Comparison of ENCODE assay signal across 7 mouse cellular contexts in the genomic region with DNA sequence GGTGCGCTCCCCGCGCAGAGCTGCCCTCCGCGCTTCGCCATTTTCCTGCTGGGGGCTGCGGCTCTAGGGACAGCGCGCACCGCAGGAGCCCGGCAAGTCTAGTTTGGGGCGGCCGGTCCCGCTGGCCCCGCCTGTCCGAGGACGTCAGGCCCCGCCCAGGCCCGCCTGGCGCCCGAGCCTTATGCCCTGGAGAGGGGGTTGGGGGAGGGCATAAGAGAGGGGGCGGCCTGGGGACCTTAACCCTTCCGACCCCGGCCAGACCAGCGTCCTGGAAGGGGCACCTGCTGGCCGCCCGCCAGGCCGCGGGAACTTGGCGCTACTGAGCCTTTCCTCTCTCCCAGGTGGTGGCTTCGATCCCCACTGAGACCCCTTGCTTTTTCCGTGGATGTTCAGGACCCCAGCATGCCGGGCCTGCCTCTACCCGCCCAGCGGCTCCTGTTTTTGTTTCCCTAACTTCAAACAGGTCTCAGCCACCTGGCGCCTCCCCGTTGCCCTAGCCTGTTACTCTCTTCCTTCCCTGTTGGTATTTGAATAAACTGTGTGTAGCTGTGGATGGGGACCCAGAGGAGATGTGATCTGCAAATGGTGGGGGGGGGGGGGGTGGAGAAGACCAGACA. TPM values are rescaled to one million over a fixed set of nuclear protein-coding genes. Genes with fewer than 3 reads are reported as not detected.
DNase-seq lines count a peak whose midpoint lies in the region; ATAC-seq and TF ChIP-seq lines count a peak whose summit lies in the region.

A gene (minus strand): TSS at position 98 of the 617 bp plus-strand sequence.

- H3K9ac ChIP-seq in hindbrain, embryonic 15.5 days: peak within 1 kb of the TSS; percentile 37
- peak within 1 kb of the TSS; percentile 81 for H3K9ac ChIP-seq in liver, adult 2 months (ENCODE audit: low read depth, low read length)
- peak within 1 kb of the TSS; percentile 59 for H3K9ac ChIP-seq in midbrain, postnatal 0 days (replicated peaks; ENCODE audit: low read length, poor library complexity, severe bottlenecking)

- H3K27ac ChIP-seq in hindbrain, embryonic 15.5 days (replicated peaks): no peak within 1 kb of the TSS
- H3K27ac ChIP-seq in liver, adult 2 months (replicated peaks; ENCODE audit: insufficient read depth, low read depth, low read length): no peak within 1 kb of the TSS
- no peak within 1 kb of the TSS for H3K27ac ChIP-seq in midbrain, postnatal 0 days (ENCODE audit: low read depth, low read length)

- no peak for DNase-seq in Patski (ENCODE audit: low read depth, low spot score)
- peak; percentile 39 for DNase-seq in cerebellum, adult 11-12 months
- peak; percentile 54 to 59 for DNase-seq in gastrocnemius, adult 8-10 months (ENCODE audit: low spot score in 2 of 2)
- DNase-seq in liver, adult 2 months (ENCODE audit: extremely low read depth, low read depth, low spot score): no peak
- peak; percentile 38 for DNase-seq in midbrain, postnatal 0 days (ENCODE audit: low spot score)
- no peak for DNase-seq in layer of hippocampus, adult 8-10 months (ENCODE audit: low spot score in 2 of 2)

- POLR2A ChIA-PET in Patski (lab: Charles Lee): interaction anchor here (1.1 to 4.1 kb wide), 5 partner anchors 8 to 53 kb away, joined by 4 to 14 read pairs (median 7); no protein-coding TSS in a partner anchor

- no peaks in the 10 kb centered on the region for H3K36me3 ChIP-seq in hindbrain, embryonic 15.5 days
- no peaks in the 10 kb centered on the region for H3K36me3 ChIP-seq in liver, adult 2 months (ENCODE audit: control insufficient read depth, insufficient read depth, low read length)
- no peaks in the 10 kb centered on the region for H3K36me3 ChIP-seq in midbrain, postnatal 0 days (ENCODE audit: insufficient read depth, low read length)

- CTCF ChIA-PET in Patski (lab: Charles Lee): interaction anchor here (0.8 to 1.5 kb wide), 3 partner anchors 10 to 29 kb away, joined by 3 to 4 read pairs (median 3); no protein-coding TSS in a partner anchor

- peak within 1 kb of the TSS; percentile 45 for H3K4me3 ChIP-seq in hindbrain, embryonic 15.5 days
- peak within 1 kb of the TSS; percentile 61 for H3K4me3 ChIP-seq in liver, adult 2 months (ENCODE audit: insufficient read depth, low read depth, low read length)
- peak within 1 kb of the TSS; percentile 59 for H3K4me3 ChIP-seq in midbrain, postnatal 0 days (ENCODE audit: low read depth, low read length)

- peak; percentile 66 for ATAC-seq in Patski
- peak; percentile 42 for ATAC-seq in hindbrain, embryonic 15.5 days (ENCODE audit: low FRiP score, low read depth)
- ATAC-seq in midbrain, postnatal 0 days (ENCODE audit: low FRiP score): peak; percentile 45; the same call in 1 of the 2 replicates

- H3K4me1 ChIP-seq in hindbrain, embryonic 15.5 days (replicated peaks): peaks cover 37% of the 10 kb centered on the region
- H3K4me1 ChIP-seq in liver, adult 2 months (ENCODE audit: control insufficient read depth, insufficient read depth, low read length): 0 out of 2 replicates have a peak, but pooled peaks cover 8% of the 10 kb centered on the region
- H3K4me1 ChIP-seq in midbrain, postnatal 0 days (ENCODE audit: insufficient read depth, low read length): no peaks in the 10 kb centered on the region

- no peaks in the 10 kb centered on the region for H3K9me3 ChIP-seq in hindbrain, embryonic 15.5 days
- H3K9me3 ChIP-seq in midbrain, postnatal 0 days (ENCODE audit: low read length): no peaks in the 10 kb centered on the region

- H3K79me2 ChIP-seq in liver, adult 2 months (ENCODE audit: control insufficient read depth, insufficient read depth, low read length): no peaks in the 10 kb centered on the region

- no peak for TF ChIP-seq CTCF in Patski (IDR thresholded peaks at IDR 0.05)
- no peak for TF ChIP-seq CTCF in liver, adult 2 months (IDR thresholded peaks at IDR 0.05; ENCODE audit: low read depth, low read length)
- no peak for TF ChIP-seq CTCF in midbrain, postnatal 0 days (IDR thresholded peaks at IDR 0.05)

- no peaks in the 10 kb centered on the region for H3K27me3 ChIP-seq in Patski
- peaks cover 24% of the 10 kb centered on the region for H3K27me3 ChIP-seq in hindbrain, embryonic 15.5 days
- peaks cover 3% of the 10 kb centered on the region; the same call in 1 of the 2 replicates for H3K27me3 ChIP-seq in liver, adult 2 months (ENCODE audit: control insufficient read depth, insufficient read depth, low read length)
- peaks cover 23% of the 10 kb centered on the region; the same call in 1 of the 2 replicates for H3K27me3 ChIP-seq in midbrain, postnatal 0 days (ENCODE audit: insufficient read depth, low read length)

- no peak for TF ChIP-seq POLR2A in liver, adult 2 months (IDR thresholded peaks at IDR 0.05; ENCODE audit: extremely low read depth, insufficient read depth, low read length)

- WGBS in hindbrain, embryonic 15.5 days: under 1% methylated on average over 35 of the region's 37 CpGs
- WGBS in liver, adult 2 months: 4% methylated on average over 35 of the region's 37 CpGs
- WGBS in midbrain, postnatal 0 days: 2% methylated on average over 34 of the region's 37 CpGs

- in situ Hi-C loops in Patski (cut with MboI; ENCODE audit: low pct_unique_long_range_greater_than_20kb): no loop called here

- H3K4me2 ChIP-seq in hindbrain, embryonic 15.5 days: peak within 1 kb of the TSS; percentile 92
- peak within 1 kb of the TSS; percentile 99 for H3K4me2 ChIP-seq in midbrain, postnatal 0 days (ENCODE audit: low read depth, low read length, poor library complexity, severe bottlenecking)

RNA-seq across cellular contexts. Expression of the gene that starts here (rescaled TPM):
- 221 TPM for polyA plus RNA-seq in Patski (2021)
- total RNA-seq in gastrocnemius, adult 8-10 months (2022): 10 to 100 TPM; 10.8 to 16.5 (median 13.8) TPM
- polyA plus RNA-seq in hindbrain, embryonic 15.5 days (2015; fragmentation: Nextera tagmentation; extraction: Ambion mirVana): 2.5 and 3.5 TPM in 2 replicates
- total RNA-seq in liver, adult 2 months (2014; rRNA removed): 0.65 and 0.74 TPM in 2 replicates
- 1.6 and 4.0 TPM in 2 replicates for polyA plus RNA-seq in liver, adult 2 months (2012; rRNA removed)
- total RNA-seq in midbrain, postnatal 0 days (2014; rRNA removed): 5.9 and 8.9 TPM in 2 replicates
- 1.8 and 1.9 TPM in 2 replicates for polyA plus RNA-seq in midbrain, postnatal 0 days (2015; fragmentation: Nextera tagmentation; extraction: Ambion mirVana)
- 10 to 100 TPM in 2 of 4 experiments, 1 to 10 TPM in 2; 7.6 to 11.7 (median 10.2) TPM for total RNA-seq in layer of hippocampus, adult 8-10 months (2022)

Comparison
In these comparisons a context has a peak if more than half of its experiments do, and no peak if none do; other contexts are left out.
1. RNA of the gene that starts here (polyA plus RNA-seq): 221 TPM in Patski (single experiment); 1.6 to 4.0 TPM in liver, adult 2 months, 2.5 to 3.5 TPM in hindbrain, embryonic 15.5 days and 1.8 to 1.9 TPM in midbrain, postnatal 0 days; every median in the first group is over 10 times any median in the second.
2. DNase-seq: peak in cerebellum, adult 11-12 months (single experiment), gastrocnemius, adult 8-10 months (2 of 2) and midbrain, postnatal 0 days (single experiment); none in Patski (single experiment), liver, adult 2 months (single experiment) and layer of hippocampus, adult 8-10 months (0 of 2).
3. Peak in every context shown above with its lines, with median percentiles within 50 percentile points of each other: ATAC-seq, H3K4me3 ChIP-seq and H3K9ac ChIP-seq.